Mouse (Mus musculus): ENCODE results near the gene Tmem204. TPM values are rescaled to one million over a fixed set of nuclear protein-coding genes. Genes with fewer than 3 reads are reported as not detected.

The Tmem204 gene
- total and polyA plus RNA-seq, 3 experiments, result 0.10 TPM; not detected in 2

DNA sequence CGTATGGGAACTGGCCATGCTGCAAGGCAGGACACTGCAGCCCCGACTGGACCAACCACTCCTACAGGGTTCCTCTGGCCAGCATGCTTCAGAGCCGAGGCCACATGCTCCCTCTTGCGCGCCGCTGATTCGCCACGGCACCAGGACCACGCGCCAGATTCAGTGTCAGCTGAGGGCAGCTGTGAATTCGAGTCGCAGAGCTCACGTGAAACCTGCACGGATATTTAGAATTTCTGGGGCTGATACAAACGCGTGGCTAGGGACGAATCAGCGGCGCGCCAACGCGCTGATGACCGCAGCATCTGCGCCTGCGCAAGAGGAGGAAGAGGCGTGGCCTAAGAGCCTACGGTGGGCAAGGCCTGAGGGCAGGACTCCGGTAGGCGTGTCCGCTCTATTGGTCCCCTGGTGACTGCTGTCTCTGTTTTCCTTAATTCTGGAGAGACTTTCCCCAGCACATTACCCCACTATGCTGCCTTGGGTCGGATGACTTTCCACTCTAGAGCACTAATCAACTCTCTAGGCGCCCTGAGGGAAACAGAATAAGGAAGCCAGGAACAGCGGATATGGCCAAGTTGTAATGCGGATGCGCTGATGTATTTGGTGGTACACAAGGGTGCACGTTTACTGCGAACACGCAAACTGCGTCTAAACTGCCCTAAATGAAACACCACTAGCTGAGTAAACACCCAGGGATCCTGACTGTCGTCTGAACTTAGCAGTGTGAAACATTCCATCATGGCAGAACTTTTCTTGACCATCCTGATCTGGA lies 32.5 kb upstream of the Tmem204 start, which contains the start of gene Telo2:
Telo2 (minus strand) TSS at position 304 of the 769 bp plus-strand sequence.
- Histone ChIP-seq H3K27me3 (ENCODE audit: control insufficient read depth in 1 of 2, insufficient read depth in 2 of 2, low read length in 2 of 2) (peaks cover 0 to 3% of the 10 kb centered on the region in 2 experiments; a peak in 2 of 4 replicates), H3K36me3 (ENCODE audit: control insufficient read depth in 1 of 2, insufficient read depth in 2 of 2, low read length in 2 of 2) (peaks cover 2 to 4% of the 10 kb centered on the region in 2 experiments; a peak in 2 of 4 replicates), H3K9me3 (replicated peaks; ENCODE audit: insufficient read depth, low read length) (no peaks in the 10 kb centered on the region), H3K4me3 (ENCODE audit: control insufficient read depth in 1 of 2, insufficient read depth in 1 of 2, low read depth in 2 of 2, low read length in 2 of 2) (peak within 1 kb of the TSS; percentile 77 to 85), H3K27ac (ENCODE audit: control insufficient read depth, low read depth, low read length) (peak within 1 kb of the TSS; percentile 88), H3K4me1 (ENCODE audit: control insufficient read depth in 1 of 2, insufficient read depth in 2 of 2, low read length in 2 of 2) (peaks cover 0 to 13% of the 10 kb centered on the region in 2 experiments; a peak in 2 of 4 replicates), H3K9ac (ENCODE audit: control insufficient read depth, low read depth, low read length, poor library complexity, severe bottlenecking) (peak within 1 kb of the TSS; percentile 87), H3K79me2 (ENCODE audit: control insufficient read depth, insufficient read depth, low read length, poor library complexity) (peaks cover 11% of the 10 kb centered on the region)
- DNase-seq (ENCODE audit: low read depth, low spot score), result peak; percentile 96
- TF ChIP-seq SMC3 (IDR thresholded peaks at IDR 0.05; ENCODE audit: low read depth, low read length), result no peak
- peak; percentile 47; the same call in 1 of the 2 replicates for TF ChIP-seq USF1 (IDR thresholded peaks at IDR 0.05; ENCODE audit: low read depth, low read length)
- no peak for TF ChIP-seq GATA1 (IDR thresholded peaks at IDR 0.05; ENCODE audit: low read depth, low read length)
- no peak for TF ChIP-seq MAFK (IDR thresholded peaks at IDR 0.05; ENCODE audit: borderline replicate concordance, low read depth, low read length)
- no peak for TF ChIP-seq CHD2 (IDR thresholded peaks at IDR 0.05; ENCODE audit: low read length)
- peak; percentile 97 for TF ChIP-seq MYC (IDR thresholded peaks at IDR 0.05; ENCODE audit: low read depth, low read length)
- peak; percentile 82 for TF ChIP-seq HCFC1 (IDR thresholded peaks at IDR 0.05; ENCODE audit: low read depth, low read length)
- no peak for TF ChIP-seq RAD21 (IDR thresholded peaks at IDR 0.05; ENCODE audit: low read depth, low read length)
- TF ChIP-seq MYB (IDR thresholded peaks at IDR 0.05; ENCODE audit: low read depth, low read length), result no peak
- TF ChIP-seq ETS1 (IDR thresholded peaks at IDR 0.05; ENCODE audit: low read depth, low read length), result no peak; the same call in 1 of the 2 replicates
- TF ChIP-seq KAT2A (conservative IDR thresholded peaks at IDR 0.05; ENCODE audit: low read depth, low read length), result no peak; the same call in 1 of the 2 replicates
- no peak for TF ChIP-seq EP300 (IDR thresholded peaks at IDR 0.05; ENCODE audit: low read depth in 1 of 2, low read length in 2 of 2)
- no peak for TF ChIP-seq CTCF (IDR thresholded peaks at IDR 0.05 in 2 of 3, conservative IDR thresholded peaks at IDR 0.05 in 1 of 3; ENCODE audit: control insufficient read depth in 1 of 3, insufficient read depth in 1 of 3, low read depth in 2 of 3, low read length in 3 of 3, poor library complexity in 1 of 3, severe bottlenecking in 1 of 3)
- TF ChIP-seq MXI1 (IDR thresholded peaks at IDR 0.05; ENCODE audit: low read depth, low read length), result peak; percentile 99
- TF ChIP-seq POLR2AphosphoS2 (IDR thresholded peaks at IDR 0.05; ENCODE audit: low read length), result peak; percentile 89
- TF ChIP-seq UBTF (IDR thresholded peaks at IDR 0.05; ENCODE audit: borderline replicate concordance, insufficient read depth, low read depth, low read length), result no peak
- no peak for TF ChIP-seq TAL1 (IDR thresholded peaks at IDR 0.05; ENCODE audit: low read length)
- peak; percentile 46; the same call in 1 of the 2 replicates for TF ChIP-seq TBP (IDR thresholded peaks at IDR 0.05; ENCODE audit: low read depth, low read length)
- no peak for TF ChIP-seq JUND (IDR thresholded peaks at IDR 0.05; ENCODE audit: low read depth, low read length)
- TF ChIP-seq SIN3A (IDR thresholded peaks at IDR 0.05; ENCODE audit: low read length), result peak; percentile 95
- peak; percentile 71; the same call in 1 of the 2 replicates for TF ChIP-seq ZMIZ1 (IDR thresholded peaks at IDR 0.05; ENCODE audit: low read depth, low read length)
- no peak for TF ChIP-seq MEF2A (IDR thresholded peaks at IDR 0.05; ENCODE audit: extremely low read depth, insufficient replicate concordance, low read depth, low read length, poor library complexity, severe bottlenecking)
- TF ChIP-seq GABPA (IDR thresholded peaks at IDR 0.05; ENCODE audit: low read depth, low read length), result no peak
- peak; percentile 91 for TF ChIP-seq NRF1 (IDR thresholded peaks at IDR 0.05; ENCODE audit: insufficient read depth, low read depth, low read length, poor library complexity, severe bottlenecking)
- TF ChIP-seq TCF12 (IDR thresholded peaks at IDR 0.05; ENCODE audit: low read depth, low read length), result no peak
- TF ChIP-seq MAZ (IDR thresholded peaks at IDR 0.05; ENCODE audit: low read depth, low read length), result no peak
- TF ChIP-seq RCOR1 (IDR thresholded peaks at IDR 0.05; ENCODE audit: low read depth, low read length), result no peak
- peak; percentile 88 for TF ChIP-seq ZC3H11A (IDR thresholded peaks at IDR 0.05; ENCODE audit: low read depth, low read length)
- no peak for TF ChIP-seq USF2 (IDR thresholded peaks at IDR 0.05; ENCODE audit: borderline replicate concordance in 1 of 2, insufficient read depth in 1 of 2, low read depth in 1 of 2, low read length in 2 of 2)
- no peak for TF ChIP-seq ZKSCAN1 (IDR thresholded peaks at IDR 0.05; ENCODE audit: low read depth, low read length)
- TF ChIP-seq NELFE (IDR thresholded peaks at IDR 0.05; ENCODE audit: low read depth, low read length), result peak; percentile 90
- peak; percentile 82 for TF ChIP-seq BHLHE40 (IDR thresholded peaks at IDR 0.05; ENCODE audit: borderline replicate concordance, low read depth, low read length)
- TF ChIP-seq ZNF384 (IDR thresholded peaks at IDR 0.05; ENCODE audit: low read depth, low read length), result no peak
- no peak for TF ChIP-seq E2F4 (IDR thresholded peaks at IDR 0.05; ENCODE audit: borderline replicate concordance, low read depth, low read length)
- TF ChIP-seq POLR2AphosphoS5 (IDR thresholded peaks at IDR 0.05; ENCODE audit: borderline replicate concordance, low read depth, low read length), result no peak
